In the genomic region with DNA sequence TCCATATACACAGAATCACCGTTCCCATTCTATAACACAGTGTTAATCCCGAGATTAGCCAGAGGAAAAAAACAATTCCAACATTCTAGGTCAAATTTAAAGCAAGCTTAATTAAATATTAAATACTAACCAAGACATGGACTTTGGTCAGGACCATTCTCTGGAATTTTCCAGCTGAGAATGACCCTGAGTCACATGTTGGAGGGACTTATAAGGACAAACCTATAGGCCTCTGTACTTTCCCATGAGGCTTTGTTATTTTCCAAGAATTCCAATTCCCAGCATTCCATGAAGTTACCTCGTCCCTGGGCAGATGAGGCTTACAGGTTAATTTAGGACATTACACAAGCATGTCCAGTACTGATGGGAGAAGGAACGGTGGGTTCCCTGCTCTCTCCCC, we compare ENCODE assay signal across 16 mouse cellular contexts.
"Had no signal": no experiment of that assay in that cellular context is flagged by ENCODE, and none has a peak within 500 bp of the region (broad histone marks: within the 10 kb centered on the region; RNA-seq: fewer than 3 reads in every experiment).

No protein-coding gene starts in this region.

- H3K27me3 ChIP-seq: liver, embryonic 13.5 days; midbrain, embryonic 12.5 days; neural tube, embryonic 13.5 days; stomach, embryonic 15.5 days had no signal

- H3K4me2 ChIP-seq: liver, embryonic 13.5 days; midbrain, embryonic 12.5 days; neural tube, embryonic 13.5 days; stomach, embryonic 15.5 days had no signal

- H3K27ac ChIP-seq: left cerebral cortex, adult 2 months; liver, embryonic 13.5 days; midbrain, embryonic 12.5 days; neural tube, embryonic 13.5 days; stomach, embryonic 15.5 days had no signal

- H3K9ac ChIP-seq: liver, embryonic 13.5 days; midbrain, embryonic 12.5 days; neural tube, embryonic 13.5 days; stomach, embryonic 15.5 days had no signal

- H3K4me1 ChIP-seq: liver, embryonic 13.5 days; midbrain, embryonic 12.5 days; neural tube, embryonic 13.5 days; stomach, embryonic 15.5 days had no signal

- H3K9me3 ChIP-seq: liver, embryonic 13.5 days; midbrain, embryonic 12.5 days; neural tube, embryonic 13.5 days; stomach, embryonic 15.5 days had no signal

- ATAC-seq: intestine, postnatal 0 days; midbrain, embryonic 16.5 days had no signal

- DNase-seq: layer of hippocampus, postnatal 36 days; liver, embryonic 13.5 days; lung, adult 2 months; lung, postnatal 14 days; lung, postnatal 4 days; retina, postnatal 1 day; right cerebral cortex, postnatal 25 days; spleen, adult 18-20 months; thymus, postnatal 36 days had no signal

- H3K36me3 ChIP-seq: liver, embryonic 13.5 days; midbrain, embryonic 12.5 days; neural tube, embryonic 13.5 days; stomach, embryonic 15.5 days had no signal

- H3K4me3 ChIP-seq: left cerebral cortex, adult 2 months; liver, embryonic 13.5 days; midbrain, embryonic 12.5 days; myocyte; neural tube, embryonic 13.5 days; stomach, embryonic 15.5 days had no signal
